Mouse (Mus musculus) neural tube, embryonic 11.5 days (tissue): ENCODE data around the gene Cblc. TPM values are rescaled to one million over a fixed set of nuclear protein-coding genes. Genes with fewer than 3 reads are reported as not detected.
A peak's percentile ranks its signal among the peaks of the same experiment; 100 is the strongest.

Experiments
- ATAC-seq: fragments of 200-750 bp; cut with Nextera tagmentation; 2 replicates; pipeline ENCODE4 v1.8.0; 2017; ENCODE audit warnings: moderate number of reproducible peaks, mild to moderate bottlenecking, moderate TSS enrichment, moderate library complexity; ENCODE audit not compliant: insufficient read depth, low FRiP score, low TSS enrichment
- DNase-seq: peaks from one replicate; pipeline ENCODE4 v3.0.0-alpha.2; 2015; ENCODE audit warnings: low spot score
- H3K27ac ChIP-seq: fragments of 300-500 bp; sonication (generic); 2 replicates; pipeline ENCODE4 v1.5.1; 2014; ENCODE audit warnings: low read depth, mild to moderate bottlenecking, low read length
- H3K27me3 ChIP-seq: fragments of 300-500 bp; sonication (generic); 2 replicates; pipeline ENCODE4 v1.6.1; 2014; ENCODE audit warnings: mild to moderate bottlenecking, low read length, mixed read lengths; ENCODE audit not compliant: control insufficient read depth, insufficient read depth
- H3K36me3 ChIP-seq: fragments of 300-500 bp; sonication (generic); 2 replicates; pipeline ENCODE4 v1.6.1; 2014; ENCODE audit warnings: mild to moderate bottlenecking, low read length, moderate library complexity, mixed read lengths; ENCODE audit not compliant: control insufficient read depth, insufficient read depth
- H3K4me1 ChIP-seq: fragments of 300-500 bp; sonication (generic); 2 replicates; pipeline ENCODE4 v1.6.1; 2014; ENCODE audit warnings: low read length, mixed read lengths; ENCODE audit not compliant: control insufficient read depth, insufficient read depth
- H3K4me2 ChIP-seq: fragments of 300-500 bp; sonication (generic); 2 replicates; pipeline ENCODE4 v1.6.1; 2014; ENCODE audit warnings: low read depth, mild to moderate bottlenecking, moderate library complexity
- H3K4me3 ChIP-seq: fragments of 300-500 bp; sonication (generic); 2 replicates; pipeline ENCODE4 v1.5.1; 2014; ENCODE audit warnings: low read depth, low read length
- H3K9ac ChIP-seq: fragments of 300-500 bp; sonication (generic); 2 replicates; pipeline ENCODE4 v1.6.1; 2014; ENCODE audit warnings: mild to moderate bottlenecking, low read length
- H3K9me3 ChIP-seq: fragments of 300-500 bp; sonication (generic); 2 replicates; pipeline ENCODE4 v1.6.1; 2016; ENCODE audit warnings: low read length; ENCODE audit not compliant: control insufficient read depth
- WGBS: fragments of 180-500 bp; shearing (Covaris S2); extraction: QIAGEN DNeasy Blood & Tissue Kit; methylation state at CpG from one replicate; pipeline ENCODE4 v1.1.7; 2014; 5-methylcytosine and 5-hydroxymethylcytosine counted together
- polyA plus RNA-seq: library from polyadenylated mRNA; unstranded; fragments of >200 nt; fragmentation: Nextera tagmentation; extraction: Ambion mirVana; gene quantifications from 2 replicates; pipeline ENCODE4 v1.2.1, GENCODE M21; 2014

Gene Cblc
- polyA plus RNA-seq, 1 experiment from 2014 or later, result 0.53 TPM

- Histone ChIP-seq H3K9me3 (no peaks in the 10 kb centered on the region), H3K27me3 (no peaks in the 10 kb centered on the region), H3K36me3 (no peaks in the 10 kb centered on the region), H3K9ac (no peak overlapping the region), H3K27ac (no peak overlapping the region), H3K4me2 (no peak overlapping the region), H3K4me1 (peaks cover under 1% of the 10 kb centered on the region; the same call in 1 of the 2 replicates), H3K4me3 (no peak overlapping the region)
- 84% methylated on average over 7 of the region's 7 CpGs for WGBS
- ATAC-seq (no peak), DNase-seq (no peak)
These were observed 43.0 kb downstream of the Cblc start for GRCm38 (mm10) chr7:19753587-19753986.

DNA sequence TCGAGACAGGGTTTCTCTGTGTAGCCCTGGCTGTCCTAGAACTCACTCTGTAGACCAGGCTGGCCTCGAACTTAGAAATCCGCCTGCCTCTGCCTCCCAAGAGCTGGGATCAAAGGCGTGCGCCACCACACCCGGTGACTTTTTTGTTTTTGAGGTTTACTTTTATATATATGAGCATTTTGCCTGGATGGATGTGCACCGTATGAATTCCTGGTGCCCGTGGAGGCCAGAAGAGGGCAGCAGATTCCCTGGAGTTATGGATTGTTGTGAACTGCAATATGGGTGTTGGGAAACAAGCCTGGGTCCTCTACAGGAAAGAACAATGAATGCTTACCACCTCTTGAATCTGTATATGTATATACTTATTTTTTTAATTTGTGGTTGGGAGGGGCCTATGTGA is 44.0 kb downstream of the Cblc start:
- Histone ChIP-seq H3K27me3 (no peaks in the 10 kb centered on the region), H3K4me2 (no peak overlapping the region)
- 69% methylated on average over 8 of the region's 8 CpGs for WGBS

DNA sequence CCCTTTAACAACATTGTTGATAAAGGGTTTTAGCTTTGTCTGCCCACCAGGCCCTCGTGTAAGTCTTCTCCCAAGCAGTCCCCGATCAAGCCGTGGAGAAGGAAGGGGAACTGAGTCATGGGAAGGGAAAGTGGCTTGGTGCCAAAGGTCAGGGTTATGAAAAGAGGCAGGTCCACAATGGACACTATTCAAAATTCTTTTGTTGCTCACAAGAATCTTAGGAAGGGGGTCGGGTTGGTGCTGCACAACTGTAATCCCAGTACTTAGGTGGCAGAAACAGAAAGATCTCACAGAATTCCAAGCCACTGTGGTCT is 45.6 kb downstream of the Cblc start:
- peaks cover 13% of the 10 kb centered on the region for H3K4me1 ChIP-seq
- no peaks in the 10 kb centered on the region for H3K9me3 ChIP-seq
- H3K4me2 ChIP-seq, result no peak overlapping the region
- DNase-seq (no peak), ATAC-seq (no peak)
- no peak overlapping the region for H3K27ac ChIP-seq
- H3K9ac ChIP-seq, result 0 out of 2 replicates have a peak overlapping the region, but pooled peaks have one; percentile 36
- 60% methylated on average over 4 of the region's 4 CpGs for WGBS
- no peaks in the 10 kb centered on the region for H3K27me3 ChIP-seq
- H3K36me3 ChIP-seq, result no peaks in the 10 kb centered on the region
- H3K4me3 ChIP-seq, result no peak overlapping the region

More for the DNA sequence above, 44.0 kb downstream of the Cblc start:
- DNase-seq (no peak), ATAC-seq (no peak)
- H3K4me1 ChIP-seq, result peaks cover 7% of the 10 kb centered on the region
- no peak overlapping the region for H3K9ac ChIP-seq
- no peaks in the 10 kb centered on the region for H3K9me3 ChIP-seq
- H3K4me3 ChIP-seq, result no peak overlapping the region
- H3K27ac ChIP-seq, result no peak overlapping the region
- no peaks in the 10 kb centered on the region for H3K36me3 ChIP-seq

DNA sequence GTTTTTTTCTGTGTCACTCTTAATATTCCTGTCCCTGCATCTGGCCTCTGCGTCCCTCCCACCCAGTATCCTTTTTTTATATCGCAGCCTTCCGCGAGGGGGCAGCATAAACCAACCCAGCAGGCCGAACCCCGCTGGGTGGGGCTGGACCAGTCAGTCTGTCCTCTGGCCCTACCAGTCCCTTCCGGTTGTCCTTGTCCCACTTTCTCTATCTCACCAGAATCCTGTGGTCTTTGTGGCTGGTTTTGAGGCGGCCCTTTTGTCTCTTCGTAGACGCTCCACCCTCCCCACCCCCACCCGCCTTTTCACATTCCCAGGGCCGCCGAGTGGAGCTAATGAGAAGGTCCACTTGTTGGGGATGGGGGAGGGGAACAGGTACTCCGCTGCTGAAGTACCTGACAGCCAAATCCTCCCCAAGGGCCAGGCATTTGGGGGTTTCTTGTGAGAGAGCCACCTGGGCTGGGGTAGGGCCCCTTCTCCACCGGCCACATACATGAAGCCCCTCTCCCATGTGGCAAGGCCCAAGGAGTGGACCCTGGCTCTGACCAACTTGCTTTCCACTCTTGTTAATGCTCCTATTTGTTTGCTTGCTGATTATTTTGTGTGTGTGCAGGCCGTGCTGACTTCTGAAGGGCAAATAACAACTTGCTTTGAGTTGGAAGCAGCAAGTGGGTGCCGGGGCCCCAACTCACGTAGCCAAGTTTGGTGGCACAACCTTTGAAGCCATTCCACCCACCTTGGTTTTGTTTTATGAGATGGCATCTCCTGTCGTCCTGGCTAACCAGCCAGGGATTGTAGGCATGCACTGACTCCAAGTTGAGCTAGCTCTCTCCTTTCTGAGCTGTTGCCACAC is 46.2 kb downstream of the Cblc start, which contains the start of gene Nectin2:
Nectin2 (minus strand) TSS at position 267 of the 853 bp plus-strand sequence.
- 17% methylated on average over 19 of the region's 19 CpGs for WGBS
- peak within 1 kb of the TSS; percentile 72 for H3K27ac ChIP-seq
- H3K4me3 ChIP-seq, result peak within 1 kb of the TSS; percentile 47
- ATAC-seq (peak; percentile 60), DNase-seq (peak; percentile 85)
- peak within 1 kb of the TSS; percentile 63 for H3K4me2 ChIP-seq
- H3K9me3 ChIP-seq, result no peaks in the 10 kb centered on the region
- H3K9ac ChIP-seq, result peak within 1 kb of the TSS; percentile 64
- H3K36me3 ChIP-seq, result no peaks in the 10 kb centered on the region
- H3K4me1 ChIP-seq, result peaks cover 13% of the 10 kb centered on the region
- H3K27me3 ChIP-seq, result no peaks in the 10 kb centered on the region

DNA sequence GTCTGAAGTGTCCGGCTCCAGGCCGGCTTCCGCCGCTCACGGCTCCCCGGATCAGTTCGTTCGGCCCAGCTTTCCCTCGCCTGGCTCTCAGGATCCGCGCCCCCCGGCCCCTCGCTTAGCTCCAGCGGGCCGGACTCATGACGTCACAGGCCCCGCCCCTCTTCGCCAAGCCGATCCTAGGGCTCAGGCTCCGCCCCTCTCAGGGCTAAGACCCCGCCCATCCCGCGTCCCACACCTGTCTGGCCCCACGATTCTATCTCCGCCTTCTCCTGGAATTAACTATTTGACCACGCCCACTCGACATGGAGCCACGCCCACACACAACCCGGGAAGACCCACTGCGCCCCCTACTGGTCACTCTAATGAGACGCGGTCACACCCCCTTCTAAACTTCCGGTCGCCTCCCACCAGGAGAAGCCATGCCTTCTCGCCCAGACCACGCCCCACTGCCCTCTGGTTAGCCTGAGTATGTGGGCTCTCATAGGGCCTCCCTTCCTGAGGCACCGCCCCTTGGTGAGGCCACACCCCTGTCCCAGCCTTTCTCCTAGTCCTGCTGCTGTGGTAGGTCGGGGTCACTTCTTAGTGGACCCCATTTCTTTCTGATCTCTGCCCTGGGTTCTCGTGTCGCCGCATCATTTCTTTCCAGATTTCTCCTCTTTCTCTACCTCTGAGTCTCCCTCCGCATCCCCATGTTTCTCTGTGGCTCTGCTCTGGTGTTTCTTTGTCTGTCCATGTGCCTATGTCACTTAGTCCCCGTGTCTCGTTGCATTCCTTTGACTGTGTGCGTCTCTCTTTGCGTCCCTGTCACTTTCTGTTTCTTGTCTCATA is 47.0 kb downstream of the Cblc start:
- Histone ChIP-seq H3K9me3 (no peaks in the 10 kb centered on the region), H3K9ac (peak overlapping the region; percentile 64), H3K4me1 (peaks cover 18% of the 10 kb centered on the region), H3K4me2 (peak overlapping the region; percentile 63), H3K36me3 (no peaks in the 10 kb centered on the region), H3K4me3 (peak overlapping the region; percentile 47), H3K27me3 (no peaks in the 10 kb centered on the region), H3K27ac (peak overlapping the region; percentile 72)
- under 1% methylated on average over 46 of the region's 46 CpGs for WGBS
- ATAC-seq (peak; percentile 96), DNase-seq (peak; percentile 99)

DNA sequence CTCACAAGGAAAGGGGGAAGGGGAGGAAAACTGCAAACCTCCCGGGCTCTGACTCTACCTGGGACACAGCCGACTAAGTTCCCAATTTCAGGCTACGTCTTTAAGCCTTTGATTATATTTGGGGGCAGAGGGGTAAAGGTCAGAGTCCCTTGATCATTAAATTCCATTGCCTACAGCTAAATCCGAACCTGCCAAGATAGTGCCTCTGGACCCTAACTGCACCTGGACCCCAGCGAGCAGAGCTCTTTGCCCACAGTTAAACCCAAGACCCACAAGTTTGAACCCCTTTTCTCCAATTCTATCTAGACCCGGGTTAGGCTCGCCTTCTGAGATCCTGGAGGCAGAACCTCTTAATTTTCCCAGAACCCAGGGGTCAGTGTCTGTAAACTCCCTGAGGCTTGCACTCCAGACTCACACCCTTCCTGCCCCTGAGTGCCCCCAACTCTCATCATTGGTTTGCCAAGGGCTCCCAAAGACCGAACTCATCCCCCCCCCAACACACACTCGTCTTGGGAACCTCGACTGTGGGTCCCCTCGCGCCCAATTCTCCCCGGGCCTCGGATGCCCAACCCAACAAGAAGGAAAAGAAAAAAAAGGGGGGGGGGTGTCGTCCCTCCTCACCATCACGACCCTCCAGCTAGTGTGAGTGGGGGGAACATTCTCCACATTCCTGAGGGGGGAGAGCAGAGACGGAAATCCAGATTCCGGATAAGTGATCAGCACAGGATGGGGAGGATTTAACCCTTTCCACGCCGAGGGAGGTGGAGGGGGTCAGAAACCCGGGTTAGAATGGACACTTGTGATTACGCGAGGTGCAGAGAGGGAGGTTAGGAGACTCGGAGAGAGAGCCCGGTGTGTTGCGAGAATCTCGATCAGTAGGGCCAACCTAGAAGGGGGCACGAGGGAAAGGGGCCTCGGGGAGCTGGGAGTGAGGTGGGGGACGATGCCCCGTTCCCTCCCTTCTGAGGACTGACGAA is 48.1 kb downstream of the Cblc start:
- no peaks in the 10 kb centered on the region for H3K36me3 ChIP-seq
- H3K4me3 ChIP-seq, result peak overlapping the region; percentile 47
- peaks cover 18% of the 10 kb centered on the region for H3K4me1 ChIP-seq
- peak overlapping the region; percentile 63 for H3K4me2 ChIP-seq
- peak; percentile 13 for ATAC-seq
- peak; percentile 48 for DNase-seq
- H3K27ac ChIP-seq, result peak overlapping the region; percentile 3; the same call in 1 of the 2 replicates
- WGBS, result under 1% methylated on average over 32 of the region's 32 CpGs
- H3K9me3 ChIP-seq, result no peaks in the 10 kb centered on the region
- no peaks in the 10 kb centered on the region for H3K27me3 ChIP-seq
- peak overlapping the region; percentile 64 for H3K9ac ChIP-seq

DNA sequence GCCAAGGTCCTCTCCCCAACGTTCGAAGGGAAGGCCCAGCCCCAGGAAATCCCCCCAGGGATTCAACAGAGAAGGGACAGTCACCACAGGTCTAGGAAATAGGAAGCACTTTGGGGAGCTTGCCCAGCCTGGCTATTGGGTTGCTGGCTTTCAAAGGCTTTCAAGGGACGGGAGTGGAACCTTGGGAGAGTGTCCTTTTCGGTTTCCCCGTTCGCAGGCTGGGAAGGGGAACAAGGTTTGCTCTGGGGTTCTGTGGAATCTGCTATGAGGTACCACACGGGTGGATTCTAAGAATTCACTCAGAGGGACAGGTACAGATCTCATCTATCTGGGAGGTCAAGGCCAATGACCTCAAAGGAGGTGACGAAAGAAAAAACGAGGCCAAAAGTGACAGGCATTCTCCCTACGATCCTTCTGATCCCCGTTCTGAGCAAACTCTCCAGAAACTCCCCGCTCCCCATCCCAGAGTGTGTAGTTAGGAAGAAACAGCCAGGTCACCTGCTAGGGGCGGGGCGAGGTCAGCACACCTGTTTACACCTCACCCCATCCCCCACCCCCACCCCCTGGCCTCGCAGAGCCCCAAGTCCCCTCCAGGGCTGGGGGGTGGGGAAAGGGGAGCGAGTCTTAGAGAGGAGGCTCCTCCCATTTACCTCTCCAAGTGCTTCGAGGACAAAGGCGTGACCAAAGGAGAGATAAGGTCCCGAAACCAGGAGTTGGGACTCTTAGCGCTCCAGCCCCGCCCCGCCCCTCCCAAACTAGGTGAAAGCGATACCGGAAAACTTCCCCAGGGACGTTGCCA is 49.0 kb downstream of the Cblc start:
- Histone ChIP-seq H3K4me3 (peak overlapping the region; percentile 47), H3K9me3 (no peaks in the 10 kb centered on the region), H3K4me2 (peak overlapping the region; percentile 63), H3K9ac (peak overlapping the region; percentile 64), H3K27me3 (no peaks in the 10 kb centered on the region), H3K36me3 (no peaks in the 10 kb centered on the region), H3K4me1 (peaks cover 18% of the 10 kb centered on the region), H3K27ac (no peak overlapping the region)
- 3% methylated on average over 25 of the region's 25 CpGs for WGBS
- ATAC-seq (no peak), DNase-seq (no peak)
